ENCODE assay signal across 29 mouse cellular contexts in the genomic region with DNA sequence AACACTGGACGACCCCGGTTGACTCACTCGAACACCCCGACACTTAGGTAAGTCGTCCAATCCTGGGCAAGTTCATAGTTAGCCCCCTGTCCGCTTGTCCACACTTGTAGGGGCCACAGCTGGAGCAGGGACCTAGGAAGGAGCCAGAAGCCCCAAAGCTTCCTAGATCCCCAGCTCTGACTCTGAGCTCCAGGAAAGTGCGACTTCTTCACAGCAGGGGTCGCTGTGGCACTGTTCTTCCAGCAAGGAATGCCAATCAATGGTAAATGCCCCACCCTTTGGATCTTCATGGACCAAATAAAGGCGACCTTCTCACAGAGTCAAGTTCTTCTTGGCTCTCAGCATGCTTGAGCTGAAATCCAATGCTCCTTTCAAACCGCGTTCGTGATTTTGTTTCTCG. TPM values are rescaled to one million over a fixed set of nuclear protein-coding genes. Genes with fewer than 3 reads are reported as not detected.
DNase-seq lines count a peak whose midpoint lies in the region; ATAC-seq and TF ChIP-seq lines count a peak whose summit lies in the region.
"Not testable (repeated sequence)": the region's sequence is repeated elsewhere in the genome, so short reads cannot be mapped to it uniquely, and the experiment has no call there.
"Had no signal": no experiment of that assay in that cellular context is flagged by ENCODE, and none has a peak within 500 bp of the region (broad histone marks: within the 10 kb centered on the region; RNA-seq: fewer than 3 reads in every experiment).

No protein-coding gene starts in this region.

- not testable (repeated sequence) for H3K9ac ChIP-seq in hindbrain, embryonic 15.5 days; kidney, postnatal 0 days (ENCODE audit: low read depth, low read length); midbrain, embryonic 11.5 days (ENCODE audit: low read length); midbrain, postnatal 0 days (replicated peaks; ENCODE audit: low read length, poor library complexity, severe bottlenecking); neural tube, embryonic 15.5 days (replicated peaks)

- H3K4me1 ChIP-seq in hindbrain, embryonic 15.5 days (replicated peaks); kidney, postnatal 0 days (replicated peaks; ENCODE audit: insufficient read depth, low read length); midbrain, embryonic 11.5 days (ENCODE audit: control insufficient read depth, insufficient read depth, low read length); midbrain, postnatal 0 days (ENCODE audit: insufficient read depth, low read length); neural tube, embryonic 15.5 days: not testable (repeated sequence)

- H3K27me3 ChIP-seq in hindbrain, embryonic 15.5 days; kidney, postnatal 0 days (ENCODE audit: insufficient read depth, low read length); midbrain, embryonic 11.5 days (ENCODE audit: control insufficient read depth, insufficient read depth, low read length); midbrain, postnatal 0 days (ENCODE audit: insufficient read depth, low read length); neural tube, embryonic 15.5 days (replicated peaks): not testable (repeated sequence)

- no CpG with 5 or more reads among the region's 13 CpGs for WGBS in hindbrain, embryonic 15.5 days
- WGBS in kidney, postnatal 0 days, result no CpG with 5 or more reads among the region's 13 CpGs
- no CpG with 5 or more reads among the region's 13 CpGs for WGBS in midbrain, embryonic 11.5 days
- WGBS in midbrain, postnatal 0 days, result no CpG with 5 or more reads among the region's 13 CpGs
- no CpG with 5 or more reads among the region's 13 CpGs for WGBS in neural tube, embryonic 15.5 days

- H3K27ac ChIP-seq in hindbrain, embryonic 15.5 days (replicated peaks); kidney, postnatal 0 days; midbrain, embryonic 11.5 days (ENCODE audit: low read depth, low read length); midbrain, postnatal 0 days (ENCODE audit: low read depth, low read length); neural tube, embryonic 15.5 days (replicated peaks): not testable (repeated sequence)

- H3K9me3 ChIP-seq in hindbrain, embryonic 15.5 days; kidney, postnatal 0 days (replicated peaks; ENCODE audit: low read length); midbrain, embryonic 11.5 days (ENCODE audit: control insufficient read depth, low read length); midbrain, postnatal 0 days (ENCODE audit: low read length); neural tube, embryonic 15.5 days (replicated peaks): not testable (repeated sequence)

- not testable (repeated sequence) for H3K4me3 ChIP-seq in hindbrain, embryonic 15.5 days; kidney, postnatal 0 days (replicated peaks; ENCODE audit: low read depth, low read length); midbrain, embryonic 11.5 days (ENCODE audit: low read depth, low read length); midbrain, postnatal 0 days (ENCODE audit: low read depth, low read length); neural tube, embryonic 15.5 days (replicated peaks)

- not testable (repeated sequence) for H3K36me3 ChIP-seq in hindbrain, embryonic 15.5 days; kidney, postnatal 0 days (ENCODE audit: insufficient read depth, low read length); midbrain, embryonic 11.5 days (ENCODE audit: control insufficient read depth, insufficient read depth, low read length); midbrain, postnatal 0 days (ENCODE audit: insufficient read depth, low read length); neural tube, embryonic 15.5 days

- DNase-seq in kidney, postnatal 0 days (ENCODE audit: low spot score); midbrain, embryonic 11.5 days (ENCODE audit: low spot score, missing footprints); midbrain, postnatal 0 days (ENCODE audit: low spot score): not testable (repeated sequence)

- ATAC-seq in common myeloid progenitor, adult 5-6 weeks (replicated peaks; ENCODE audit: low read depth, poor library complexity, severe bottlenecking), result peak; percentile 90
- peak; percentile 90 for ATAC-seq in granulocyte monocyte progenitor cell, adult 5-6 weeks (replicated peaks; ENCODE audit: poor library complexity, severe bottlenecking)
- peak; percentile 38; the same call in 1 of the 2 replicates for ATAC-seq in hindbrain, embryonic 15.5 days (ENCODE audit: low FRiP score, low read depth)
- 0 out of 2 replicates have a peak, but pooled peaks have one; percentile 33 for ATAC-seq in kidney, postnatal 0 days (replicated peaks; ENCODE audit: low FRiP score, low read depth)
- ATAC-seq in midbrain, embryonic 11.5 days (ENCODE audit: low FRiP score), result peak; percentile 67
- peak; percentile 71; the same call in 1 of the 2 replicates for ATAC-seq in midbrain, postnatal 0 days (ENCODE audit: low FRiP score)
- ATAC-seq in neural tube, embryonic 15.5 days (ENCODE audit: low FRiP score), result peak; percentile 47; the same call in 1 of the 2 replicates

- not testable (repeated sequence) for H3K4me2 ChIP-seq in hindbrain, embryonic 15.5 days; kidney, postnatal 0 days (ENCODE audit: low read length); midbrain, embryonic 11.5 days; midbrain, postnatal 0 days (ENCODE audit: low read depth, low read length, poor library complexity, severe bottlenecking); neural tube, embryonic 15.5 days

- TF ChIP-seq CTCF in kidney, postnatal 0 days (IDR thresholded peaks at IDR 0.05; ENCODE audit: low read depth); midbrain, postnatal 0 days (IDR thresholded peaks at IDR 0.05): not testable (repeated sequence)

RNA-seq across cellular contexts. Expression of a gene that starts 35.5 kb away (rescaled TPM):
- not detected in 2 replicates for total RNA-seq in common myeloid progenitor, adult 5-6 weeks (2017)
- total RNA-seq in granulocyte monocyte progenitor cell, adult 5-6 weeks (2014; fragmentation: Nextera tagmentation), result not detected in 2 replicates
- total RNA-seq in granulocyte monocyte progenitor cell, adult 5-6 weeks (2017), result not detected in 2 replicates
- polyA plus RNA-seq in hindbrain, embryonic 15.5 days (2015; fragmentation: Nextera tagmentation; extraction: Ambion mirVana), result not detected in 2 replicates
- not detected in 2 replicates for polyA plus RNA-seq in kidney, postnatal 0 days (2015; fragmentation: Nextera tagmentation; extraction: Ambion mirVana)
- polyA plus RNA-seq in midbrain, embryonic 11.5 days (2014; fragmentation: Nextera tagmentation; extraction: Ambion mirVana), result not detected in 2 replicates
- total RNA-seq in midbrain, postnatal 0 days (2014; rRNA removed), result not detected in 2 replicates
- polyA plus RNA-seq in midbrain, postnatal 0 days (2015; fragmentation: Nextera tagmentation; extraction: Ambion mirVana), result not detected in 2 replicates
- polyA plus RNA-seq in neural tube, embryonic 15.5 days (2015; fragmentation: Nextera tagmentation; extraction: Ambion mirVana), result not detected in 2 replicates
- total RNA-seq: adrenal gland, postnatal 10 days; gastrocnemius, adult 8-10 months; gastrocnemius, postnatal 4 days; heart, adult 8-10 months; heart, postnatal 10 days; layer of hippocampus, postnatal 36 days; left cerebral cortex, postnatal 4 days; MEL had no signal
- polyA plus RNA-seq: embryonic facial prominence, embryonic 11.5 days; forebrain, embryonic 14.5 days; heart, embryonic 13.5 days; hindbrain, embryonic 10.5 days; intestine, embryonic 15.5 days; kidney, adult 2 months; large intestine, adult 2 months; limb, embryonic 14.5 days; liver, embryonic 13.5 days; lung, postnatal 0 days; midbrain, embryonic 10.5 days; myocyte; Patski; stomach, embryonic 16.5 days had no signal

RNA-seq across cellular contexts. Expression of a gene that starts 40.7 kb away (rescaled TPM):
- not detected in 2 replicates for total RNA-seq in common myeloid progenitor, adult 5-6 weeks (2017)
- not detected in 2 replicates for total RNA-seq in granulocyte monocyte progenitor cell, adult 5-6 weeks (2014; fragmentation: Nextera tagmentation)
- total RNA-seq in granulocyte monocyte progenitor cell, adult 5-6 weeks (2017), result not detected in 2 replicates
- not detected in 2 replicates for polyA plus RNA-seq in hindbrain, embryonic 15.5 days (2015; fragmentation: Nextera tagmentation; extraction: Ambion mirVana)
- not detected in 2 replicates for polyA plus RNA-seq in kidney, postnatal 0 days (2015; fragmentation: Nextera tagmentation; extraction: Ambion mirVana)
- not detected in 2 replicates for polyA plus RNA-seq in midbrain, embryonic 11.5 days (2014; fragmentation: Nextera tagmentation; extraction: Ambion mirVana)
- not detected in 2 replicates for total RNA-seq in midbrain, postnatal 0 days (2014; rRNA removed)
- polyA plus RNA-seq in midbrain, postnatal 0 days (2015; fragmentation: Nextera tagmentation; extraction: Ambion mirVana), result not detected in 2 replicates
- polyA plus RNA-seq in neural tube, embryonic 15.5 days (2015; fragmentation: Nextera tagmentation; extraction: Ambion mirVana), result not detected in 2 replicates
- total RNA-seq: adrenal gland, postnatal 10 days; gastrocnemius, adult 8-10 months; gastrocnemius, postnatal 4 days; heart, adult 8-10 months; heart, postnatal 10 days; layer of hippocampus, postnatal 36 days; left cerebral cortex, postnatal 4 days; MEL had no signal
- polyA plus RNA-seq: embryonic facial prominence, embryonic 11.5 days; forebrain, embryonic 14.5 days; heart, embryonic 13.5 days; hindbrain, embryonic 10.5 days; intestine, embryonic 15.5 days; kidney, adult 2 months; large intestine, adult 2 months; limb, embryonic 14.5 days; liver, embryonic 13.5 days; lung, postnatal 0 days; midbrain, embryonic 10.5 days; myocyte; stomach, embryonic 16.5 days had no signal

Comparison
In these comparisons a context has a peak if more than half of its experiments do, and no peak if none do; other contexts are left out.
1. ATAC-seq: peak in every context shown above with its lines; median percentile 90 in common myeloid progenitor, adult 5-6 weeks; 90 in granulocyte monocyte progenitor cell, adult 5-6 weeks; 71 in midbrain, postnatal 0 days; 67 in midbrain, embryonic 11.5 days; 47 in neural tube, embryonic 15.5 days; 38 in hindbrain, embryonic 15.5 days; 33 in kidney, postnatal 0 days.